Mouse (Mus musculus): ENCODE data around the gene Timm23.
"Not testable (repeated sequence)": the region's sequence is repeated elsewhere in the genome, so short reads cannot be mapped to it uniquely, and the experiment has no call there.

Timm23 gene

GRCm38 (mm10) chr14:32164173-32165051 lies 37.3 kb downstream of the Timm23 start:
- DNase-seq: no peak

- no peak for DNase-seq
Measured at GRCm38 (mm10) chr14:32163203-32163888, 38.4 kb downstream of the Timm23 start.

GRCm38 (mm10) chr14:32162231-32162630 lies 39.5 kb downstream of the Timm23 start:
- DNase-seq: no peak

- no peak for DNase-seq
Measured at GRCm38 (mm10) chr14:32161090-32161885, 40.4 kb downstream of the Timm23 start.

- DNase-seq: no peak
Measured at GRCm38 (mm10) chr14:32160563-32160962, 41.1 kb downstream of the Timm23 start.

GRCm38 (mm10) chr14:32159690-32160246 lies 41.9 kb downstream of the Timm23 start, which contains the start of gene Ncoa4:
Gene Ncoa4, plus strand, starts transcription at chr14:32159865.
- peak; percentile 99 for DNase-seq

- DNase-seq: no peak
Measured at GRCm38 (mm10) chr14:32159150-32159670, 42.5 kb downstream of the Timm23 start.

GRCm38 (mm10) chr14:32154758-32155157 lies 46.9 kb downstream of the Timm23 start:
- DNase-seq: no peak

- no peak for DNase-seq
Measured at GRCm38 (mm10) chr14:32153156-32153555, 48.5 kb downstream of the Timm23 start.

GRCm38 (mm10) chr14:32152243-32152965 lies 49.3 kb downstream of the Timm23 start:
- no peak for DNase-seq

- no peak for DNase-seq
Measured at GRCm38 (mm10) chr14:32150872-32151271, 50.8 kb downstream of the Timm23 start.

- DNase-seq: no peak
Measured at GRCm38 (mm10) chr14:32146578-32146977, 55.1 kb downstream of the Timm23 start.

GRCm38 (mm10) chr14:32145809-32146511 lies 55.7 kb downstream of the Timm23 start:
- DNase-seq: no peak

- DNase-seq: no peak
Measured at GRCm38 (mm10) chr14:32145401-32145800, 56.3 kb downstream of the Timm23 start.

GRCm38 (mm10) chr14:32144734-32145133 lies 57.0 kb downstream of the Timm23 start:
- no peak for DNase-seq

- no peak for DNase-seq
Measured at GRCm38 (mm10) chr14:32141723-32142122, 60.0 kb downstream of the Timm23 start, which contains the start of gene Msmb. Gene Msmb, plus strand, starts transcription at chr14:32142023.

- DNase-seq: no peak
Measured at GRCm38 (mm10) chr14:32140359-32140965, 61.2 kb downstream of the Timm23 start.

- not testable (repeated sequence) for DNase-seq
Measured at GRCm38 (mm10) chr14:32136467-32136866, 65.2 kb downstream of the Timm23 start.

- no peak for DNase-seq
Measured at GRCm38 (mm10) chr14:32134293-32134692, 67.4 kb downstream of the Timm23 start.

- DNase-seq: no peak
Measured at GRCm38 (mm10) chr14:32131836-32132235, 69.9 kb downstream of the Timm23 start.

Measured in kidney, postnatal 14 days (tissue).